Mouse (Mus musculus): ENCODE results near the gene Rmnd5b. TPM values are rescaled to one million over a fixed set of nuclear protein-coding genes. Genes with fewer than 3 reads are reported as not detected.
A peak's percentile ranks its signal among the peaks of the same experiment; 100 is the strongest.

The Rmnd5b gene
- polyA plus RNA-seq, 1 experiment: 46.6 TPM

DNA sequence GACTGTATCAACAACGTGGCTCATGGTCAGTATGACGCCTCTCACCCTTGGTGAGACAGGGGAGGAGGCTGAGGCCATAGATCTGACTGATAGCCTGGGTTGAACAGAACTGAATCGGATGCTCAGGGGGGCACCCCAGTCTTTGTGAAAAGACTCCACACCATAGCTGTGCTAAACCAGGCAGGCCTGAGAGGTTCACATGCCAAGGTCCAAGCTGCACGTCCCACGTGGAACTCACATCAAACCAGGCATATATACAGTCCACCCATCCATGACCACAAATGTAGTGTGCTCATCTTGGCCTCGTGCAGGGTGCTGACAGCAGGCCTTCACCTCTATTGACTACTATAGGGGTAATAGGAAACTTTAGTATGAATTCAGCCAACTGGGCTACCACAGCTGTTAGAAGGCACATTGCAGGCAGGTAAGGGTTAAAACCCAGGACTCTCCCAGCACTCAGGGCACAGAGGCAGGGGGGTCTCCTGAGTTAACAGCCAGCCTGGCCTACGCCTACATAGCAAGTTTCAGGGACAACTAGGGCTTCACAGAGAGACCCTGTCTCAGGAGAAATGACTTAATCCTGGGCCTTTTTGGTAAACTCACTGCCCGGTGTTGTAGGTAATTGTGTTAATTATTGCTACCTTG, 50.0 kb downstream of the Rmnd5b start:
- Histone ChIP-seq H3K36me3 (ENCODE audit: control insufficient read depth, insufficient read depth, low read length) (no peaks in the 10 kb centered on the region), H3K27ac (ENCODE audit: insufficient read depth, low read depth, low read length) (no peak overlapping the region), H3K4me1 (ENCODE audit: control insufficient read depth, insufficient read depth, low read length) (peaks cover 17% of the 10 kb centered on the region), H3K4me3 (ENCODE audit: insufficient read depth, low read depth, low read length) (peak overlapping the region; percentile 77; the same call in 1 of the 2 replicates), H3K27me3 (replicated peaks; ENCODE audit: control insufficient read depth, insufficient read depth, low read length) (no peaks in the 10 kb centered on the region)
- 31% methylated on average over 8 of the region's 8 CpGs for WGBS
- no peak for TF ChIP-seq POLR2A (IDR thresholded peaks at IDR 0.05; ENCODE audit: low read depth, low read length)
- TF ChIP-seq CTCF (conservative IDR thresholded peaks at IDR 0.05; ENCODE audit: insufficient read depth, insufficient read length, low read depth, low read length): no peak
- peak; percentile 31 for DNase-seq

DNA sequence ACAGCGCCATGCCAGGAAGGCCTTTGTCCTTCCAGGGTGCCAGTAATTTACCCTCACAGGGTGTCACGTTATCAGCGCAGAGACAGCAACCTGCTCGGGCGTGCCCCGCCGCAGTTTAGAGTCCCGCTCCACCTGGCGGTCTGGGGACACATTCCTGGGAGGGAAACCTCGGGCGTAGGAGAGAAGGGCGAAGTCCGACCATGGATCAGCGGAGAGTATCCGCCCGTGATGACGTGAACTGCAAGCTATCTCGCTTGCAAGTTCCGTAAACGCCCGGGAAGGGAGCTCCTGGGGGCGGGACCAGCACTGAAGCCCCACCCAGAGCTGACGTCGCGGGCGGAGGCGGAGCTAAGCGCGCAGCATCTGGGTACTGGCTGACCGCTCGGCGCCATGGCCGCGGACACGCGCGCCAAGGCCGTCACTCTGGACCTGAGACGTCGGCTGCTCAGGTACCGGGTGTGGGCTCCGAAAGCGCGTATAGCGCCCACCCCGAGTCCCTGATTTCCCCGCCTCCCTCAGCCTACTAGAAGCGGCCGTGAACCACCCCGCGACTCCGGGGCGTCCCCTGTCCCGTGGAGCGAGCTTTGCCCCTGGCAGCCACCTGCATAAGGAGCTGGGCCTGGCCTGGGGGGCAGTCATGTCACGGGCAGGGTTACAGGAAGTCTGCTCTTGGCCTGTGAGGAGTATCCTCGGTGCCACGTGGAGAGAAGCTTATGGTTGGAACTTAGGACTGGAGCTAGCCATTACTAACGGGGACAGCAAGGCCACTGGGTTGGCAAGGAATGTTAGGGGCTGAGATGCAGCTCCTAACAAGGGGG, 51.1 kb downstream of the Rmnd5b start, which contains the start of gene Phykpl:
Gene Phykpl, plus strand, starts transcription at position 327 of the 818 bp plus-strand sequence.
- WGBS: under 1% methylated on average over 59 of the region's 59 CpGs
- Histone ChIP-seq H3K4me1 (ENCODE audit: control insufficient read depth, insufficient read depth, low read length) (peaks cover 17% of the 10 kb centered on the region), H3K36me3 (ENCODE audit: control insufficient read depth, insufficient read depth, low read length) (no peaks in the 10 kb centered on the region), H3K27ac (ENCODE audit: insufficient read depth, low read depth, low read length) (peak within 1 kb of the TSS; percentile 90), H3K27me3 (replicated peaks; ENCODE audit: control insufficient read depth, insufficient read depth, low read length) (no peaks in the 10 kb centered on the region), H3K4me3 (ENCODE audit: insufficient read depth, low read depth, low read length) (peak within 1 kb of the TSS; percentile 77)
- TF ChIP-seq POLR2A (IDR thresholded peaks at IDR 0.05; ENCODE audit: low read depth, low read length) (peak; percentile 91), CTCF (conservative IDR thresholded peaks at IDR 0.05; ENCODE audit: insufficient read depth, insufficient read length, low read depth, low read length) (peak; percentile 46)
- DNase-seq: peak; percentile 99

DNA sequence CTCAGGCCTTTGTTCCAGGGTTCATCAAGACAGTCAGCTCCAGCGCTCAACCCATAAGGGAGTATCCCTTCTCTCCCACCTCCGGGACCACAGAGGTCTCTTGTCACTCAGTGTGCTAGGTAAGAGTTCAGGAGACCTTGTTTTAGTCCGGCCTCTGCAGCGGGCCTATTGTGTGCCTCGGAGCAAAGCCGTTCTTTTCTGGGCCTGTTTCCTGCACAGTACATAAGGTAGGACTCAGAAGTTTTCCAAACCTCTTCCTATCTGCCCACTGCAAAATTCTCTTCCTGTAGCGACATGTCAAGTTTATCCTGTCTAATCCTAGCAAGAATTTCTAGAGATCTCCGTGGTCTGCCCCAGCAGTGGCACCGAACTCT, 51.7 kb downstream of the Rmnd5b start:
- peaks cover 17% of the 10 kb centered on the region for H3K4me1 ChIP-seq (ENCODE audit: control insufficient read depth, insufficient read depth, low read length)
- no peaks in the 10 kb centered on the region for H3K36me3 ChIP-seq (ENCODE audit: control insufficient read depth, insufficient read depth, low read length)
- WGBS: 4% methylated on average over 9 of the region's 9 CpGs
- TF ChIP-seq CTCF (conservative IDR thresholded peaks at IDR 0.05; ENCODE audit: insufficient read depth, insufficient read length, low read depth, low read length) (no peak), POLR2A (IDR thresholded peaks at IDR 0.05; ENCODE audit: low read depth, low read length) (no peak)
- peak overlapping the region; percentile 90 for H3K27ac ChIP-seq (ENCODE audit: insufficient read depth, low read depth, low read length)
- no peak for DNase-seq
- no peaks in the 10 kb centered on the region for H3K27me3 ChIP-seq (replicated peaks; ENCODE audit: control insufficient read depth, insufficient read depth, low read length)
- peak overlapping the region; percentile 58 for H3K4me3 ChIP-seq (ENCODE audit: insufficient read depth, low read depth, low read length)

GRCm38 (mm10) chr11:51582713-51583112, 53.0 kb downstream of the Rmnd5b start:
- Histone ChIP-seq H3K4me1 (ENCODE audit: control insufficient read depth, insufficient read depth, low read length) (peaks cover 17% of the 10 kb centered on the region), H3K27me3 (replicated peaks; ENCODE audit: control insufficient read depth, insufficient read depth, low read length) (no peaks in the 10 kb centered on the region), H3K36me3 (ENCODE audit: control insufficient read depth, insufficient read depth, low read length) (no peaks in the 10 kb centered on the region), H3K4me3 (ENCODE audit: insufficient read depth, low read depth, low read length) (no peak overlapping the region), H3K27ac (ENCODE audit: insufficient read depth, low read depth, low read length) (no peak overlapping the region)
- TF ChIP-seq POLR2A (IDR thresholded peaks at IDR 0.05; ENCODE audit: low read depth, low read length) (no peak), CTCF (conservative IDR thresholded peaks at IDR 0.05; ENCODE audit: insufficient read depth, insufficient read length, low read depth, low read length) (peak; percentile 79)
- DNase-seq: peak; percentile 86
- WGBS: 35% methylated on average over 8 of the region's 8 CpGs

- 71% methylated on average over 4 of the region's 4 CpGs for WGBS
- Histone ChIP-seq H3K27me3 (replicated peaks; ENCODE audit: control insufficient read depth, insufficient read depth, low read length) (no peaks in the 10 kb centered on the region), H3K36me3 (ENCODE audit: control insufficient read depth, insufficient read depth, low read length) (no peaks in the 10 kb centered on the region), H3K4me3 (ENCODE audit: insufficient read depth, low read depth, low read length) (no peak overlapping the region), H3K4me1 (ENCODE audit: control insufficient read depth, insufficient read depth, low read length) (peaks cover 3% of the 10 kb centered on the region; the same call in 1 of the 2 replicates), H3K27ac (ENCODE audit: insufficient read depth, low read depth, low read length) (no peak overlapping the region)
- DNase-seq: no peak
- no peak for TF ChIP-seq POLR2A (IDR thresholded peaks at IDR 0.05; ENCODE audit: low read depth, low read length)
- no peak for TF ChIP-seq CTCF (conservative IDR thresholded peaks at IDR 0.05; ENCODE audit: insufficient read depth, insufficient read length, low read depth, low read length)
Observed at GRCm38 (mm10) chr11:51579024-51579423, 56.7 kb downstream of the Rmnd5b start.

- no peaks in the 10 kb centered on the region for H3K27me3 ChIP-seq (replicated peaks; ENCODE audit: control insufficient read depth, insufficient read depth, low read length)
- whole genome bisulfite sequencing: 84% methylated on average over 7 of the region's 7 CpGs
- DNase-seq: no peak
Observed at GRCm38 (mm10) chr11:51577587-51577986, 58.1 kb downstream of the Rmnd5b start.

DNA sequence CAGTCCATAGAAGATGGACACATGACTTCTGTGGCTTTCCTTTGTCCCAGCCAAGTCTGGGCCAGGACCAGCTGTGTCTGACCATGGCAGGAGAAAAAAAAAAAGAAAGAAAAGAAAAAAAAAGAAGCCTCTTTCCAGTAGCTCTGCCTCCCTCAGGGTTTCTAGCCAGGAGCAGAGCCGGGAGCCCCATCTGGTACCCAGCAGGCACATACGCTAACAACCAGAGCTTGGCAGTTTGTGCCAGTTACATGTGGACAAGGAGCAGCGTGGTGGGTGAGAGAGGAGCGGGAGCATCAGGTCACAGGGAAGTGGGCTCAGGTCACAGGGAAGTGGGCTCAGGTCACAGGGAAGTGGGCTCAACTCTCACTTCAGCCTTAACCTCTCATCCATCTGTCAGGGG, 59.2 kb downstream of the Rmnd5b start:
- Histone ChIP-seq H3K27me3 (replicated peaks; ENCODE audit: control insufficient read depth, insufficient read depth, low read length) (no peaks in the 10 kb centered on the region), H3K27ac (ENCODE audit: insufficient read depth, low read depth, low read length) (no peak overlapping the region), H3K36me3 (ENCODE audit: control insufficient read depth, insufficient read depth, low read length) (no peaks in the 10 kb centered on the region), H3K4me1 (ENCODE audit: control insufficient read depth, insufficient read depth, low read length) (no peaks in the 10 kb centered on the region), H3K4me3 (ENCODE audit: insufficient read depth, low read depth, low read length) (no peak overlapping the region)
- DNase-seq: no peak
- WGBS: 90% methylated on average over 4 of the region's 4 CpGs
- TF ChIP-seq CTCF (conservative IDR thresholded peaks at IDR 0.05; ENCODE audit: insufficient read depth, insufficient read length, low read depth, low read length): no peak
- TF ChIP-seq POLR2A (IDR thresholded peaks at IDR 0.05; ENCODE audit: low read depth, low read length): no peak

More at GRCm38 (mm10) chr11:51577587-51577986, 58.1 kb downstream of the Rmnd5b start:
- H3K27ac ChIP-seq (ENCODE audit: insufficient read depth, low read depth, low read length): no peak overlapping the region
- no peaks in the 10 kb centered on the region for H3K36me3 ChIP-seq (ENCODE audit: control insufficient read depth, insufficient read depth, low read length)
- no peak overlapping the region for H3K4me3 ChIP-seq (ENCODE audit: insufficient read depth, low read depth, low read length)
- TF ChIP-seq CTCF (conservative IDR thresholded peaks at IDR 0.05; ENCODE audit: insufficient read depth, insufficient read length, low read depth, low read length) (no peak), POLR2A (IDR thresholded peaks at IDR 0.05; ENCODE audit: low read depth, low read length) (no peak)
- H3K4me1 ChIP-seq (ENCODE audit: control insufficient read depth, insufficient read depth, low read length): no peaks in the 10 kb centered on the region

Other genes with a start within 250 kb of the Rmnd5b start
- 28.5 and 34.5 TPM in 2 replicates for gene Phykpl, start 51.1 kb downstream of the Rmnd5b start, polyA plus RNA-seq (2012; rRNA removed)
- 116 and 138 TPM in 2 replicates for gene Hnrnpab, start 29.0 kb downstream of the Rmnd5b start, polyA plus RNA-seq (2012; rRNA removed)
- gene Nhp2, start 16.2 kb downstream of the Rmnd5b start, polyA plus RNA-seq (2012; rRNA removed): 44.6 and 49.8 TPM in 2 replicates
- 11.8 and 13.6 TPM in 2 replicates for gene N4bp3, start 14.9 kb upstream of the Rmnd5b start, polyA plus RNA-seq (2012; rRNA removed)
- 10.7 and 13.7 TPM in 2 replicates for gene D930048N14Rik, start 15.1 kb upstream of the Rmnd5b start, polyA plus RNA-seq (2012; rRNA removed)
- 30.5 and 41.0 TPM in 2 replicates for gene 0610009B22Rik, start 53.0 kb upstream of the Rmnd5b start, polyA plus RNA-seq (2012; rRNA removed)
- gene Sec24a, start 127.7 kb upstream of the Rmnd5b start, polyA plus RNA-seq (2012; rRNA removed): 14.7 and 14.8 TPM in 2 replicates
- 47.1 and 62.2 TPM in 2 replicates for gene Sar1b, start 127.8 kb upstream of the Rmnd5b start, polyA plus RNA-seq (2012; rRNA removed)
- 13.4 and 13.8 TPM in 2 replicates for gene Jade2, start 221.8 kb upstream of the Rmnd5b start, polyA plus RNA-seq (2012; rRNA removed)

Data from kidney, adult 2 months (tissue).